Mouse (Mus musculus) stomach, postnatal 0 days (tissue): ENCODE data around the gene Lgals8.

ENCODE experiments used
- CTCF ChIP-seq: IDR thresholded peaks from 2 replicates; pipeline ENCODE4 v1.5.1; 2016; ENCODE audit warnings: antibody characterized with exemption, low read depth, mild to moderate bottlenecking, moderate library complexity
- EP300 ChIP-seq: optimal IDR thresholded peaks from 2 replicates; pipeline ENCODE3; 2016; ENCODE audit warnings: antibody characterized with exemption

GRCm38 (mm10) chr13:12485197-12485596 lies 20.5 kb upstream of the Lgals8 start:
- TF ChIP-seq CTCF (no peak), EP300 (no peak)
